Mouse (Mus musculus) midbrain, embryonic 11.5 days (tissue): ENCODE measurements around the gene Pias1. TPM values are rescaled to one million over a fixed set of nuclear protein-coding genes. Genes with fewer than 3 reads are reported as not detected.

Experiments used
- ATAC-seq: fragments of 200-750 bp; cut with Nextera tagmentation; 2 replicates; pipeline ENCODE4 v1.8.0; 2017; ENCODE audit warnings: moderate TSS enrichment, moderate library complexity; ENCODE audit not compliant: low FRiP score
- DNase-seq: peaks from one replicate; pipeline ENCODE4 v3.0.0; 2015; ENCODE audit warnings: low spot score; ENCODE audit errors: missing footprints
- H3K27ac ChIP-seq: fragments of 300-500 bp; sonication (generic); 2 replicates; pipeline ENCODE4 v1.5.1; 2014; ENCODE audit warnings: low read depth, low read length
- H3K27me3 ChIP-seq: fragments of 300-500 bp; sonication (generic); 2 replicates; pipeline ENCODE4 v1.6.1; 2014; ENCODE audit warnings: mild to moderate bottlenecking, low read length, moderate library complexity, mixed read lengths; ENCODE audit not compliant: control insufficient read depth, insufficient read depth
- H3K36me3 ChIP-seq: fragments of 300-500 bp; sonication (generic); 2 replicates; pipeline ENCODE4 v1.6.1; 2014; ENCODE audit warnings: mild to moderate bottlenecking, low read length, moderate library complexity, mixed read lengths; ENCODE audit not compliant: control insufficient read depth, insufficient read depth
- H3K4me1 ChIP-seq: fragments of 300-500 bp; sonication (generic); 2 replicates; pipeline ENCODE4 v1.6.1; 2014; ENCODE audit warnings: low read length; ENCODE audit not compliant: control insufficient read depth, insufficient read depth
- H3K4me2 ChIP-seq: fragments of 300-500 bp; sonication (generic); 2 replicates; pipeline ENCODE4 v1.6.1; 2014; ENCODE audit warnings: mild to moderate bottlenecking, moderate library complexity
- H3K4me3 ChIP-seq: fragments of 300-500 bp; sonication (generic); 2 replicates; pipeline ENCODE4 v1.5.1; 2014; ENCODE audit warnings: low read depth, low read length
- H3K9ac ChIP-seq: fragments of 300-500 bp; sonication (generic); 2 replicates; pipeline ENCODE4 v1.6.1; 2014; ENCODE audit warnings: low read length
- H3K9me3 ChIP-seq: fragments of 300-500 bp; sonication (generic); 2 replicates; pipeline ENCODE4 v1.6.1; 2016; ENCODE audit warnings: low read length; ENCODE audit not compliant: control insufficient read depth
- WGBS: fragments of 180-500 bp; shearing (Covaris S2); extraction: QIAGEN DNeasy Blood & Tissue Kit; methylation state at CpG from one replicate; pipeline ENCODE4 v1.1.7; 2014; 5-methylcytosine and 5-hydroxymethylcytosine counted together
- polyA plus RNA-seq: library from polyadenylated mRNA; unstranded; fragments of >200 nt; fragmentation: Nextera tagmentation; extraction: Ambion mirVana; gene quantifications from 2 replicates; pipeline ENCODE4 v1.2.1, GENCODE M21; 2014

Gene Pias1
- polyA plus RNA-seq, 1 experiment from 2014 or later = 73.3 TPM

DNA sequence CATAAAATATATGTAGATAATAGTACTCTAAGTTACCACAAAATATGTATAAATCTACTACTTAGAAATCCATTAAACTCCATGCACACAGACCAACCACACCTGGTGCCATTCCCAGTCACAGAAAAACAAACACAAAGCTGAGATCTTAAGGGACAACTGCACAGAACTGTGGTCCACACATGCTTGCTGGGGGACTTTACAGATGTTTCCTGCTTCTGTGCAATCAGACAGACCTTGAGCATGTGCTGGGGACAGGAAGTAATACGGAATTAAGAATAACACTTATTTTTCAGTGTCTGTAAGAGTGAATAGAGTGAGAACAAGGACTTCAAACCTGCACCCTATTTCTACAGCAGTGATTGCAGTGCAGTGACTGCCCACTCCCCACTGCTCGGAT lies 66.8 kb downstream of the Pias1 start:
- no peaks in the 10 kb centered on the region for H3K4me1 ChIP-seq
- H3K27me3 ChIP-seq = no peaks in the 10 kb centered on the region
- no peak overlapping the region for H3K9ac ChIP-seq
- no peak overlapping the region for H3K4me2 ChIP-seq
- H3K27ac ChIP-seq = no peak overlapping the region
- no peaks in the 10 kb centered on the region for H3K9me3 ChIP-seq
- DNase-seq (no peak), ATAC-seq (no peak)
- peaks cover 8% of the 10 kb centered on the region for H3K36me3 ChIP-seq
- H3K4me3 ChIP-seq = no peak overlapping the region
- WGBS = 88% methylated on average over 2 of the region's 2 CpGs

GRCm38 (mm10) chr9:62917059-62917458 lies 70.7 kb downstream of the Pias1 start:
- H3K36me3 ChIP-seq = peaks cover 13% of the 10 kb centered on the region
- 89% methylated on average over 1 of the region's 1 CpGs for WGBS

DNA sequence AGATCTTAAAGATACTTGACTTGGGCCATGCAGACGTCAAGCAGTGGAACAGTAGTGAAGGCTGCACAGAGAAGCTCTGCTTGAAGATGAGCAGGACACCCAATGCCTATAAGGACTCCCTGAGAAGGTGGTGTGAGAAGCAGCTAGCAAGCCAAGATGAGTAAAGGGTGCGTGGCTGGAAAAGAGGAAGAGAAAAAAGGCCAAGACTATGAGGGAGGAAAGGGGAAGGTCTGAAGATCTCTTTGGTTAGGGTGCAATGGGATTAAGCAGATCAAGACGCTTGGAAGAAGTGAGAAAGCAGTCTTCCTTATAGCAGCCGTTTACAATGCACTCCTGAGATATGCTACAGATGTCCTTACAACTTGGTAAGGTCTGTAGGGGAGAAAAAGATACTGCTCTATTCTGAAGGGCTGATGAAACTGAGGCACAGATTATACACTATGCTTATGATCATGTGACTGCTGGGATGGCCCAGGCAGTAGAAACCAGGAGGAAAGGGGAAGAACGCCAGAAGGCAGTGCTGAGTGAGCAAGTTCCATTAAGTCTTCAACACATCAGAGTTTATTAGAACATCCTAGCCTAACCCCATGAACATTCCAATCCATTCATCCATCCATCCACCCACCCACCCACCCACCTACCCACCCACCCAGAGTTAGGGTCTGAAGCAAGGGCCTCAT lies 74.2 kb downstream of the Pias1 start:
- Histone ChIP-seq H3K4me2 (no peak overlapping the region), H3K4me1 (no peaks in the 10 kb centered on the region), H3K27ac (no peak overlapping the region), H3K36me3 (peaks cover 13% of the 10 kb centered on the region), H3K27me3 (no peaks in the 10 kb centered on the region), H3K9me3 (no peaks in the 10 kb centered on the region), H3K4me3 (no peak overlapping the region), H3K9ac (no peak overlapping the region)
- no peak for ATAC-seq
- WGBS = 87% methylated on average over 5 of the region's 5 CpGs
- no peak for DNase-seq

More at GRCm38 (mm10) chr9:62917059-62917458, 70.7 kb downstream of the Pias1 start:
- Histone ChIP-seq H3K4me2 (no peak overlapping the region), H3K9me3 (no peaks in the 10 kb centered on the region), H3K9ac (no peak overlapping the region), H3K27me3 (no peaks in the 10 kb centered on the region), H3K4me1 (no peaks in the 10 kb centered on the region), H3K4me3 (no peak overlapping the region), H3K27ac (no peak overlapping the region)
- DNase-seq (no peak), ATAC-seq (no peak)

GRCm38 (mm10) chr9:62905039-62905438 lies 82.7 kb downstream of the Pias1 start:
- DNase-seq = no peak
- Histone ChIP-seq H3K27ac (no peak overlapping the region), H3K4me3 (no peak overlapping the region), H3K27me3 (no peaks in the 10 kb centered on the region), H3K4me2 (no peak overlapping the region), H3K36me3 (peaks cover 2% of the 10 kb centered on the region; the same call in 1 of the 2 replicates), H3K9me3 (peaks cover 4% of the 10 kb centered on the region; the same call in 1 of the 2 replicates), H3K9ac (no peak overlapping the region), H3K4me1 (no peaks in the 10 kb centered on the region)
- ATAC-seq = no peak
- 94% methylated on average over 8 of the region's 8 CpGs for WGBS

DNA sequence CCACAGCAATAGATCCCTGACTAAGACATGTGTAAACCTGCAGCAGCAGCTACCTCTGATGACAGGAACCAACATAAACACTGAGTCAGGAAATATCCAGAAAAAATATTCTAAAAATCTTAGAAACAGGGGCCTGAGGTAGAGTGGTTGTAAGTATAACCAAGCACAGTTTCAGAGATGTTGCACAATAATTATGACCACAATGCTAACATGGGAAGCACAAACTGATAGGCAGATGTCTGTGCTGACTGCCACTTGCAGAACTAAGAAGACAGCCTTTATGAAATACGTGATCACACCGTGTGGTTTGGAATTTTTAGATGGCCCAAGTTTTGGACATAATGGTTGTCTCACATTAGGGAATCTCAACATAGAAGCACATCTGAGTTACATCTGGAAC lies 83.9 kb downstream of the Pias1 start:
- no peak for DNase-seq
- Histone ChIP-seq H3K9me3 (peaks cover 4% of the 10 kb centered on the region; the same call in 1 of the 2 replicates), H3K4me3 (no peak overlapping the region), H3K4me1 (no peaks in the 10 kb centered on the region), H3K27me3 (no peaks in the 10 kb centered on the region), H3K27ac (no peak overlapping the region), H3K9ac (no peak overlapping the region), H3K36me3 (peaks cover 2% of the 10 kb centered on the region; the same call in 1 of the 2 replicates), H3K4me2 (no peak overlapping the region)
- no peak for ATAC-seq
- 100% methylated on average over 2 of the region's 2 CpGs for WGBS

DNA sequence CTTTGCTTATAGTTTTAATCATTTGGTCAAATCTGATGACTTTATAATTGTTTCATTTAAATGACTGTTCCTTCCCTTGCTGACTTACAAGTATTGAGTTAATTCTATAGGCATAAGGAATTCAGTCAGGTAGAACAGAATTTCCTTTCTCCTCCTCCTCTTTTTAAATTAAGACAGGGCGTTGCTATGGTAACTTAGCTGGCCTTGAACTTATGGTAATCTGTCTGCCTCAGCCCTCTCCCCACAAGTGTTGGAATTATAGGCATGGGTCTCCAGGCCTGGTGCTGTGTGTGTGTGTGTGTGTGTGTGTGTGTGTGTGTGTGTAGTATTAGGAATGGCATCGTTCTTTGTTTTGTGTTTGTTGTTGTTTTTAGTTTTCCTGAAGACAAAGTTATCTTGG lies 86.0 kb downstream of the Pias1 start:
- no peak overlapping the region for H3K9ac ChIP-seq
- H3K36me3 ChIP-seq = no peaks in the 10 kb centered on the region
- H3K4me2 ChIP-seq = no peak overlapping the region
- 79% methylated on average over 2 of the region's 2 CpGs for WGBS
- H3K4me1 ChIP-seq = no peaks in the 10 kb centered on the region
- no peaks in the 10 kb centered on the region for H3K27me3 ChIP-seq
- ATAC-seq = 0 out of 2 replicates have a peak, but pooled peaks have one; percentile 38
- H3K4me3 ChIP-seq = no peak overlapping the region
- peaks cover 4% of the 10 kb centered on the region; the same call in 1 of the 2 replicates for H3K9me3 ChIP-seq
- DNase-seq = no peak
- no peak overlapping the region for H3K27ac ChIP-seq

DNA sequence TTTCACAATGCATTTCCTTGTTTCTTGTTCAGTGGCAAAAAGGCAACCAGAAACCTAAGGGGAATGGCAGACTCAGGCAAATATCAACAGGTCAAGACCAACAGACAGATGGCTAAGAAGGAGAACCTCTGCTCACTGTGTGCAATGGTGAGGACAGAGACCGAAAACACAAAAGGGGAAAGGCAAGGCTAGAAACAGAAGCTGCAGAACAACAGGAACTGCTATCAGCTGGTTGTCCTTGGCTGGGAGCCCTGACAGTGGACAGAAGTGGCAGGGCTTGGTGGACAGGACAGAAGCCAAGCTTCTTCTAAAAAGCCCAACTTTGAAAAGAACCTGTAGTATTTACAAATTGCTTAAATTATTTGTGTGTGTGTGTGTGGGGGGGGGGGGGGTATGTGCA lies 93.2 kb downstream of the Pias1 start:
- Histone ChIP-seq H3K4me3 (no peak overlapping the region), H3K27me3 (no peaks in the 10 kb centered on the region), H3K4me2 (no peak overlapping the region), H3K9ac (no peak overlapping the region), H3K36me3 (peaks cover 10% of the 10 kb centered on the region), H3K4me1 (no peaks in the 10 kb centered on the region), H3K9me3 (no peaks in the 10 kb centered on the region), H3K27ac (no peak overlapping the region)
- no peak for DNase-seq
- ATAC-seq = no peak
- 87% methylated on average over 1 of the region's 1 CpGs for WGBS

DNA sequence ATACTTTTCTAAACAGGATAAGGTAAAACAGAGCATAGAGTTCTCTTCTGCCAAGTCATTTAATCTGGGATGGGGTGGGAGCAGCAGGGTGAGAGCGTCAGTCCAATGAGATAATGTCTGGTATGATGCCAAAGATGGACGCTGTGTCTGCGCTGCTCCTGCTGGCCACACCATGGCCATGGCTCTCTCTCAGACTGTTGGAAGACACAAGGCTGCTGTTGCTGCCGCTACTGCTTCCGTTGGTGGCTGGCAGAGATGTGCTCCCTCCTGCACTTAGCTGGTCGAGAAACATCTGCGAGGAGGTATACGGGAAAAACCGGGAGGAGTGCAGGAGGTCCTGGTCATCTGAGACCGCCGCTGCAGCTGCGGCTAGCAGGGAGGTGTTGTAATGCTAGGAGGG lies 105.9 kb downstream of the Pias1 start:
- ATAC-seq (no peak), DNase-seq (no peak)
- Histone ChIP-seq H3K27me3 (no peaks in the 10 kb centered on the region), H3K9me3 (no peaks in the 10 kb centered on the region), H3K4me1 (no peaks in the 10 kb centered on the region), H3K4me3 (no peak overlapping the region), H3K27ac (no peak overlapping the region), H3K9ac (no peak overlapping the region), H3K36me3 (peaks cover 4% of the 10 kb centered on the region; the same call in 1 of the 2 replicates), H3K4me2 (no peak overlapping the region)
- WGBS = 91% methylated on average over 12 of the region's 12 CpGs

GRCm38 (mm10) chr9:62877825-62878224 lies 109.9 kb downstream of the Pias1 start:
- ATAC-seq (no peak), DNase-seq (no peak)
- WGBS = 92% methylated on average over 2 of the region's 2 CpGs
- no peak overlapping the region for H3K27ac ChIP-seq
- no peak overlapping the region for H3K9ac ChIP-seq
- no peak overlapping the region for H3K4me3 ChIP-seq
- peaks cover 4% of the 10 kb centered on the region for H3K36me3 ChIP-seq
- H3K4me1 ChIP-seq = no peaks in the 10 kb centered on the region
- no peaks in the 10 kb centered on the region for H3K9me3 ChIP-seq
- H3K4me2 ChIP-seq = no peak overlapping the region
- H3K27me3 ChIP-seq = no peaks in the 10 kb centered on the region
